Mouse (Mus musculus) MEL (cell line): ENCODE measurements around the gene Ube2o.

Source experiments
- CTCF ChIP-seq, 3 experiments: IDR thresholded peaks in 2 of 3; conservative IDR thresholded peaks in 1 of 3; 2 replicates each; pipeline ENCODE4 v1.5.1; 2011 to 2012; ENCODE audit warnings: low read length in 3 of 3, low read depth in 2 of 3, mild to moderate bottlenecking in 2 of 3, improper control_type of control experiment in 1 of 3, inconsistent platforms in 1 of 3, mixed read lengths in 1 of 3, moderate library complexity in 1 of 3; ENCODE audit not compliant: control insufficient read depth in 1 of 3, insufficient read depth in 1 of 3, poor library complexity in 1 of 3, severe bottlenecking in 1 of 3
- E2F4 ChIP-seq: IDR thresholded peaks from 2 replicates; pipeline ENCODE4 v1.6.1; 2011; ENCODE audit warnings: low read depth, low read length, improper control_type of control experiment, borderline replicate concordance
- EP300 ChIP-seq, 2 experiments: IDR thresholded peaks; 2 replicates each; pipeline ENCODE4 v1.6.1; 2011; ENCODE audit warnings: improper control_type of control experiment in 2 of 2, low read length in 2 of 2, low read depth in 1 of 2, mild to moderate bottlenecking in 1 of 2
- MAX ChIP-seq: IDR thresholded peaks from 2 replicates; pipeline ENCODE4 v1.6.1; 2011; ENCODE audit warnings: low read length, improper control_type of control experiment
- POLR2A ChIP-seq, 2 experiments: IDR thresholded peaks; 2 replicates each; pipeline ENCODE4 v1.6.1; 2011 to 2012; ENCODE audit warnings: low read length in 2 of 2, mild to moderate bottlenecking in 2 of 2, control low read depth in 1 of 2, improper control_type of control experiment in 1 of 2, low read depth in 1 of 2, moderate library complexity in 1 of 2; ENCODE audit not compliant: control insufficient read depth in 1 of 2, insufficient read depth in 1 of 2, poor library complexity in 1 of 2
- POLR2AphosphoS5 ChIP-seq: IDR thresholded peaks from 2 replicates; pipeline ENCODE4 v1.6.1; 2012; ENCODE audit warnings: low read depth, borderline replicate concordance, mild to moderate bottlenecking, inconsistent platforms, low read length, moderate library complexity, mixed read lengths
- TBP ChIP-seq: IDR thresholded peaks from 2 replicates; pipeline ENCODE4 v1.8.0; 2011; ENCODE audit warnings: low read depth, low read length, improper control_type of control experiment
- TCF12 ChIP-seq: IDR thresholded peaks from 2 replicates; pipeline ENCODE4 v1.6.1; 2014; ENCODE audit warnings: low read depth, mild to moderate bottlenecking, inconsistent platforms, low read length, improper control_type of control experiment, moderate library complexity
- ZC3H11A ChIP-seq: IDR thresholded peaks from 2 replicates; pipeline ENCODE4 v1.6.1; 2012; ENCODE audit warnings: low read depth, mild to moderate bottlenecking, inconsistent platforms, low read length, improper control_type of control experiment
- ZNF384 ChIP-seq: IDR thresholded peaks from 2 replicates; pipeline ENCODE4 v1.6.1; 2012; ENCODE audit warnings: low read depth, mild to moderate bottlenecking, inconsistent platforms, low read length, improper control_type of control experiment

- TF ChIP-seq ZNF384 (no peak), E2F4 (no peak), TCF12 (no peak), POLR2AphosphoS5 (no peak), EP300 (IDR thresholded peaks at IDR 0.05; ENCODE audit: low read depth in 1 of 2, low read length in 2 of 2) (no peak), CTCF (IDR thresholded peaks at IDR 0.05 in 2 of 3, conservative IDR thresholded peaks at IDR 0.05 in 1 of 3; ENCODE audit: control insufficient read depth in 1 of 3, insufficient read depth in 1 of 3, low read depth in 2 of 3, low read length in 3 of 3, poor library complexity in 1 of 3, severe bottlenecking in 1 of 3) (no peak), MAX (no peak), POLR2A (IDR thresholded peaks at IDR 0.05; ENCODE audit: control insufficient read depth in 1 of 2, insufficient read depth in 1 of 2, low read depth in 1 of 2, low read length in 2 of 2, poor library complexity in 1 of 2) (no peak), TBP (no peak), ZC3H11A (no peak)
These were observed 15.5 kb upstream of the Ube2o start for GRCm38 (mm10) chr11:116596766-116597165.
